Mouse (Mus musculus) lung, postnatal 0 days (tissue): ENCODE results near the gene Catsperd. TPM values are rescaled to one million over a fixed set of nuclear protein-coding genes. Genes with fewer than 3 reads are reported as not detected.

Experiments used
- ATAC-seq: fragments of 200-750 bp; cut with Nextera tagmentation; 2 replicates; pipeline ENCODE4 v1.8.0; 2017; ENCODE audit warnings: moderate library complexity
- DNase-seq: peaks from one replicate; pipeline ENCODE4 v3.0.0-alpha.2; 2016; ENCODE audit warnings: low spot score
- H3K27ac ChIP-seq: fragments of 300-500 bp; sonication (generic); 2 replicates; pipeline ENCODE4 v1.5.1; 2014; ENCODE audit warnings: antibody characterized with exemption, mild to moderate bottlenecking, low read length, mixed read lengths
- H3K27me3 ChIP-seq: fragments of 300-500 bp; sonication (generic); replicated peaks from 2 replicates; pipeline ENCODE4 v1.6.1; 2014; ENCODE audit warnings: low read length, mixed read lengths; ENCODE audit not compliant: insufficient read depth
- H3K36me3 ChIP-seq: fragments of 300-500 bp; sonication (generic); 2 replicates; pipeline ENCODE4 v1.6.1; 2014; ENCODE audit warnings: low read length, mixed read lengths; ENCODE audit not compliant: insufficient read depth
- H3K4me1 ChIP-seq: fragments of 300-500 bp; sonication (generic); 2 replicates; pipeline ENCODE4 v1.6.1; 2014; ENCODE audit warnings: antibody characterized with exemption, low read depth, low read length, mixed read lengths; ENCODE audit not compliant: insufficient read depth
- H3K4me2 ChIP-seq: fragments of 300-500 bp; sonication (generic); replicated peaks from 2 replicates; pipeline ENCODE4 v1.6.1; 2014; ENCODE audit warnings: low read depth, mild to moderate bottlenecking, low read length, moderate library complexity, mixed read lengths
- H3K4me3 ChIP-seq: fragments of 300-500 bp; sonication (generic); 2 replicates; pipeline ENCODE4 v1.5.1; 2014; ENCODE audit warnings: low read depth, low read length
- H3K9ac ChIP-seq: fragments of 300-500 bp; sonication (generic); replicated peaks from 2 replicates; pipeline ENCODE4 v1.6.1; 2014; ENCODE audit warnings: low read depth, mild to moderate bottlenecking
- H3K9me3 ChIP-seq: fragments of 300-500 bp; sonication (generic); 2 replicates; pipeline ENCODE4 v1.6.1; 2016; ENCODE audit warnings: low read length, mixed read lengths
- CTCF ChIP-seq: IDR thresholded peaks from 2 replicates; pipeline ENCODE4 v1.5.1; 2016; ENCODE audit warnings: antibody characterized with exemption, mild to moderate bottlenecking
- EP300 ChIP-seq: IDR thresholded peaks from 2 replicates; pipeline ENCODE4 v1.6.1; 2016; ENCODE audit warnings: antibody characterized with exemption, mild to moderate bottlenecking, control low read depth
- WGBS: fragments of 180-500 bp; shearing (Covaris S2); extraction: QIAGEN DNeasy Blood & Tissue Kit; methylation state at CpG from one replicate; pipeline ENCODE4 v1.1.7; 2014; 5-methylcytosine and 5-hydroxymethylcytosine counted together
- polyA plus RNA-seq: library from polyadenylated mRNA; unstranded; fragments of >200 nt; fragmentation: Nextera tagmentation; extraction: Ambion mirVana; gene quantifications from 2 replicates; pipeline ENCODE4 v1.2.1, GENCODE M21; 2015

The Catsperd gene
- polyA plus RNA-seq, 1 experiment from 2014 or later: 0.12 TPM

GRCm38 (mm10) chr17:56615136-56615784 lies 12.7 kb upstream of the Catsperd start:
- TF ChIP-seq EP300: no peak
- no peak for TF ChIP-seq CTCF
- no peak overlapping the region for H3K27ac ChIP-seq
- H3K4me3 ChIP-seq: no peak overlapping the region
- peaks cover 11% of the 10 kb centered on the region; the same call in 1 of the 2 replicates for H3K36me3 ChIP-seq
- H3K4me2 ChIP-seq: no peak overlapping the region
- no peaks in the 10 kb centered on the region for H3K27me3 ChIP-seq
- H3K9me3 ChIP-seq: no peaks in the 10 kb centered on the region
- H3K4me1 ChIP-seq: peaks cover 8% of the 10 kb centered on the region; the same call in 1 of the 2 replicates
- DNase-seq (no peak), ATAC-seq (no peak)
- WGBS: 79% methylated on average over 11 of the region's 11 CpGs
- H3K9ac ChIP-seq: no peak overlapping the region

DNA sequence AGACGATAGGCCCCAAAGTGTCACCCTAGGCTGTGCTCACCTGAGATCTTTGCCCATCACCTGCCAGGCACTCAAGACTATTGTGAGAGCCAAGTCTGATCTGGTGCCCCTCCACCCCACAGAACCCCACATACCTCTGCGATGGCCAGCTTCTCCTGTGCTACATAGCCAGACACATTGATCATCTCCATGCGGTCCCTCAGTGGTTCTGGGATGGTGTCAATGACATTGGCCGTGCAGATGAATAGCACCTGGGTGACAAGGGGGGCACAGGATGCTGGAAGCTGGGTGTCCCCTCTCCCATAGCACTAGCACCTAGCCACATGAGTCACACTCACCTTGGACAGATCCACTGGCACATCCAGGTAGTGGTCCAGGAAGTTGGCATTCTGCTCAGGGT lies 12.2 kb upstream of the Catsperd start:
- Histone ChIP-seq H3K27ac (no peak overlapping the region), H3K9me3 (no peaks in the 10 kb centered on the region), H3K4me1 (peaks cover 6% of the 10 kb centered on the region; the same call in 1 of the 2 replicates), H3K4me3 (no peak overlapping the region), H3K4me2 (no peak overlapping the region), H3K36me3 (peaks cover 13% of the 10 kb centered on the region; the same call in 1 of the 2 replicates), H3K27me3 (no peaks in the 10 kb centered on the region), H3K9ac (no peak overlapping the region)
- TF ChIP-seq CTCF (no peak), EP300 (no peak)
- ATAC-seq (no peak), DNase-seq (no peak)
- WGBS: 95% methylated on average over 4 of the region's 4 CpGs

GRCm38 (mm10) chr17:56616725-56617124 lies 11.2 kb upstream of the Catsperd start:
- Histone ChIP-seq H3K36me3 (peaks cover 15% of the 10 kb centered on the region; the same call in 1 of the 2 replicates), H3K9ac (no peak overlapping the region), H3K9me3 (no peaks in the 10 kb centered on the region), H3K4me2 (no peak overlapping the region), H3K4me3 (no peak overlapping the region), H3K27ac (no peak overlapping the region), H3K4me1 (peaks cover 6% of the 10 kb centered on the region; the same call in 1 of the 2 replicates), H3K27me3 (no peaks in the 10 kb centered on the region)
- ATAC-seq (no peak), DNase-seq (no peak)
- TF ChIP-seq EP300: no peak
- TF ChIP-seq CTCF: no peak
- WGBS: 93% methylated on average over 3 of the region's 3 CpGs

- no peaks in the 10 kb centered on the region for H3K9me3 ChIP-seq
- H3K27ac ChIP-seq: no peak overlapping the region
- WGBS: 85% methylated on average over 8 of the region's 8 CpGs
- ATAC-seq (no peak), DNase-seq (no peak)
- peaks cover 24% of the 10 kb centered on the region; the same call in 1 of the 2 replicates for H3K36me3 ChIP-seq
- no peaks in the 10 kb centered on the region for H3K27me3 ChIP-seq
- H3K4me2 ChIP-seq: no peak overlapping the region
- H3K4me3 ChIP-seq: no peak overlapping the region
- TF ChIP-seq CTCF (no peak), EP300 (no peak)
- H3K4me1 ChIP-seq: peaks cover 6% of the 10 kb centered on the region; the same call in 1 of the 2 replicates
- no peak overlapping the region for H3K9ac ChIP-seq
These were observed 10.3 kb upstream of the Catsperd start for GRCm38 (mm10) chr17:56617628-56618027.

DNA sequence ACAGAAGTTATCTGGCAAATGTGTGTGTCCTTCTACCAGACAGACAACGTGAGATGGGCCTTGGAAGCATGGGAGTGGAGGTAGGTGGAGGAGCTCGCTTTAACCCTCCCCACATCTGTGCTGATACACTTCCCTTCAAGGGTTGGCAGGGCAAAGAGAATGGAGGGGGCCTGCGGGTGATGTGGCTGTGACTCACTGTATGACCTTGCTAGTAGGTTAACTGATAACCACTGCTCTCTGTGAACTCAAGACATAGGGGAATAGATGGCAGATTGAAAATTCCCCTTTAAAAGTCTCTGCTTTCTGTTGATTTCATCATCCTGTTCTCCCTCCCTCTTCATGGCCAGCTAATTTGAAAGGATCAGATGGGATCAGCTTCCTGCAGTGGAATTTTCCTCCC lies 2.4 kb upstream of the Catsperd start:
- WGBS: 76% methylated on average over 3 of the region's 3 CpGs
- TF ChIP-seq EP300: no peak
- no peak for TF ChIP-seq CTCF
- H3K9ac ChIP-seq: no peak overlapping the region
- H3K9me3 ChIP-seq: no peaks in the 10 kb centered on the region
- no peak for DNase-seq
- H3K27me3 ChIP-seq: no peaks in the 10 kb centered on the region
- peak overlapping the region; percentile 95; the same call in 1 of the 2 replicates for H3K4me2 ChIP-seq
- H3K36me3 ChIP-seq: peaks cover 13% of the 10 kb centered on the region; the same call in 1 of the 2 replicates
- H3K4me3 ChIP-seq: peak overlapping the region; percentile 94; the same call in 1 of the 2 replicates
- peaks cover 9% of the 10 kb centered on the region; the same call in 1 of the 2 replicates for H3K4me1 ChIP-seq
- H3K27ac ChIP-seq: no peak overlapping the region
- no peak for ATAC-seq

DNA sequence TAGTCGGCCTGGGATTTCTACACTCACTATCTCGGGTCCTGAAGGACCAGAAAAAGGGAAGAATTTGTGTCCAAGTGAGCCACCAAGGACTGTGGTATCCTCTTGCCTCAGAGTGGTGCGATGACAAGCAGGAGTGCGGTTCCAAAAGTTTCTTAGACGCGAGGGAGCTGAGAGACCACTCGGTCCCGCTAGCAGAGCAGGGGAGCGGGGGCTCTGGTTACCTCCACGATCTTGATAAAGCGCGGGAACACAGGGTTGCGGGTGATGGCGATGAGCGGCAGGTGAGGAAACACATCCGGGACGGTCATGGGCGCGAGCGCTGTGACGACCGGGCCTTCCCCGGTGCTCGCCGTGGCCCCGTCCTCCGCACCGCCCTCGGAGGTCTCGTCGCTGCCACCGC lies 1.7 kb upstream of the Catsperd start:
- no peak for ATAC-seq
- peak overlapping the region; percentile 94 for H3K4me3 ChIP-seq
- WGBS: under 1% methylated on average over 29 of the region's 32 CpGs

More for the DNA sequence above, 1.7 kb upstream of the Catsperd start:
- H3K4me1 ChIP-seq: peaks cover 9% of the 10 kb centered on the region; the same call in 1 of the 2 replicates
- 0 out of 2 replicates have a peak, but pooled peaks cover 9% of the 10 kb centered on the region for H3K36me3 ChIP-seq
- H3K9me3 ChIP-seq: no peaks in the 10 kb centered on the region
- peak overlapping the region; percentile 95 for H3K4me2 ChIP-seq
- no peak for TF ChIP-seq EP300
- TF ChIP-seq CTCF: no peak
- H3K9ac ChIP-seq: peak overlapping the region; percentile 85
- no peaks in the 10 kb centered on the region for H3K27me3 ChIP-seq
- DNase-seq: no peak
- peak overlapping the region; percentile 54 for H3K27ac ChIP-seq
